Mouse (Mus musculus) spleen, adult 2 months (tissue): ENCODE measurements around the gene Rassf1. TPM values are rescaled to one million over a fixed set of nuclear protein-coding genes. Genes with fewer than 3 reads are reported as not detected.

Experiments used
- DNase-seq, 2 experiments: peaks; one replicate each; pipeline versions ENCODE4 v3.0.0 to v3.0.0-alpha.2; 2012 to 2021; ENCODE audit warnings: low spot score in 2 of 2, low read depth in 1 of 2
- H3K27ac ChIP-seq: fragments of 200-500 bp; 2 replicates; pipeline ENCODE4 v1.5.1; 2012; ENCODE audit warnings: low read length, inconsistent platforms; ENCODE audit not compliant: insufficient read depth
- H3K27me3 ChIP-seq: fragments of 200-500 bp; 2 replicates; pipeline ENCODE4 v1.6.1; 2012; ENCODE audit warnings: mild to moderate bottlenecking, moderate library complexity, low read length, inconsistent platforms; ENCODE audit not compliant: control insufficient read depth, insufficient read depth
- H3K36me3 ChIP-seq: fragments of 200-500 bp; 2 replicates; pipeline ENCODE4 v1.6.1; 2012; ENCODE audit warnings: mild to moderate bottlenecking, low read length, inconsistent platforms; ENCODE audit not compliant: control insufficient read depth, insufficient read depth
- H3K4me1 ChIP-seq: fragments of 200-500 bp; 2 replicates; pipeline ENCODE4 v1.6.1; 2011; ENCODE audit warnings: inconsistent platforms; ENCODE audit not compliant: control insufficient read depth, insufficient read depth, insufficient read length
- H3K4me3 ChIP-seq: fragments of 200-500 bp; 2 replicates; pipeline ENCODE4 v1.5.1; 2011; ENCODE audit warnings: mild to moderate bottlenecking, inconsistent platforms; ENCODE audit not compliant: insufficient read depth, insufficient read length; ENCODE audit errors: extremely low read depth
- CTCF ChIP-seq: fragments of 200-500 bp; IDR thresholded peaks from 2 replicates; pipeline ENCODE4 v1.5.1; 2011; ENCODE audit warnings: mild to moderate bottlenecking, inconsistent platforms; ENCODE audit not compliant: insufficient read depth, insufficient read length, insufficient replicate concordance; ENCODE audit errors: extremely low read depth
- POLR2A ChIP-seq: fragments of 200-500 bp; IDR thresholded peaks from 2 replicates; pipeline ENCODE4 v1.6.1; 2011; ENCODE audit warnings: low read depth, low read length, inconsistent platforms
- WGBS: fragments of 180-500 bp; shearing (Covaris S2); methylation state at CpG from one replicate; pipeline ENCODE4 v1.1.7; 2018; 5-methylcytosine and 5-hydroxymethylcytosine counted together
- polyA plus RNA-seq: library from polyadenylated mRNA; depleted of rRNA; stranded (reverse); fragments of >200 nt; gene quantifications from 2 replicates; pipeline ENCODE4 v1.2.3, GENCODE M21; 2012

The Rassf1 gene
- polyA plus RNA-seq, 1 experiment: 20.9 TPM

- DNase-seq: peak; percentile 65 to 87
- Histone ChIP-seq H3K27ac (no peak overlapping the region), H3K36me3 (no peaks in the 10 kb centered on the region), H3K4me3 (no peak overlapping the region), H3K4me1 (peaks cover 24% of the 10 kb centered on the region), H3K27me3 (no peaks in the 10 kb centered on the region)
- WGBS: 3% methylated on average over 10 of the region's 10 CpGs
- TF ChIP-seq POLR2A (no peak), CTCF (peak; percentile 99)
These were observed 50.8 kb downstream of the Rassf1 start for GRCm38 (mm10) chr9:107602068-107602648.

- Histone ChIP-seq H3K4me3 (no peak overlapping the region), H3K36me3 (no peaks in the 10 kb centered on the region), H3K27me3 (no peaks in the 10 kb centered on the region), H3K27ac (no peak overlapping the region), H3K4me1 (peaks cover 24% of the 10 kb centered on the region)
- 40% methylated on average over 6 of the region's 6 CpGs for WGBS
- TF ChIP-seq CTCF: no peak
- no peak for TF ChIP-seq POLR2A
- peak in 1 of 2 experiments; percentile 52 for DNase-seq
These were observed 51.9 kb downstream of the Rassf1 start for GRCm38 (mm10) chr9:107603251-107603650.

GRCm38 (mm10) chr9:107605041-107605661, 53.8 kb downstream of the Rassf1 start:
- no peaks in the 10 kb centered on the region for H3K36me3 ChIP-seq
- peaks cover 24% of the 10 kb centered on the region for H3K4me1 ChIP-seq
- no peak for DNase-seq
- WGBS: 66% methylated on average over 23 of the region's 23 CpGs
- H3K4me3 ChIP-seq: no peak overlapping the region
- no peaks in the 10 kb centered on the region for H3K27me3 ChIP-seq
- no peak for TF ChIP-seq POLR2A
- TF ChIP-seq CTCF: no peak
- no peak overlapping the region for H3K27ac ChIP-seq

DNA sequence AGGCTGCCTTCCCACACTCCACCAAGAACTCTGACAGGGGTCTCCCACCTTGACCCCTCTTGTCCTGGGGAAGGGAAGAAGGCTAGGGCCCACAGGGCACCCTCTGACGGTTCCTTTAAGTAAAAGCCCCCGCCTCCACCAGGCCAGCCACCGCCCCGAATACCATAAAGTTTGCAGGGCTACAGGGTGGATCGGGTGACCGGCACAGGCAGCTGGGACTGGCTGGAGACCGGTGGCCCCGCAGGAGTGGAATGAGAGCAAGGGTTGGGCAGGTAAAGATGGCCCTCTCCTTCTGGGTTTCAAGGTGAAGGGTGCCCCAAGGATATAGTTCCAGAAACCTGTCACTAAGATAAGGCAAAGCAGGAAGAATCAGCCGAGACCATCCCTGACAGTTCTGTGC, 55.2 kb downstream of the Rassf1 start:
- 80% methylated on average over 9 of the region's 9 CpGs for WGBS
- H3K4me3 ChIP-seq: no peak overlapping the region
- no peaks in the 10 kb centered on the region for H3K27me3 ChIP-seq
- no peak overlapping the region for H3K27ac ChIP-seq
- no peak for TF ChIP-seq CTCF
- no peak for TF ChIP-seq POLR2A
- H3K4me1 ChIP-seq: peaks cover 20% of the 10 kb centered on the region
- DNase-seq: no peak
- no peaks in the 10 kb centered on the region for H3K36me3 ChIP-seq

DNA sequence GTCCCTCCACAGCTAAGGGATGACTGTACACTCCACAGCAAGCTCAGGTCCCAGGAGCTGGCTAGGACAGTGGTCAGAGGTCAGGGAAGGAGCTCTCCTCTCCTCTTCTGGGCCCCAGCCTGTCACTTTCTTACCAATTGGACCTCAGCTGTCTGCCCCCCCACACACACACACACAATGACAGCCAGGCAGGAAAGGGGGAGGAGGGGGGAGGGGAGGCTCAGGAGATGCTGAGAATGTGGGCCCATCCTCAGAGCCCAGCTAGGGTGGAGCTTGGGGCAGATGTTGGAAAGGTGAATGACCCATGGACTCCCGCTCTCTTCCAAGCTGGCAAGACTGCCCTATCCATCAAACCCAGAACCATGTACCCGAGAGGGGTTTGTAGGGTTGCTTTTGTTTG, 55.7 kb downstream of the Rassf1 start:
- H3K27ac ChIP-seq: no peak overlapping the region

GRCm38 (mm10) chr9:107607653-107608245, 56.4 kb downstream of the Rassf1 start:
- DNase-seq: no peak
- 87% methylated on average over 9 of the region's 9 CpGs for WGBS
- Histone ChIP-seq H3K4me1 (peaks cover 13% of the 10 kb centered on the region), H3K36me3 (no peaks in the 10 kb centered on the region), H3K27ac (no peak overlapping the region), H3K4me3 (no peak overlapping the region), H3K27me3 (no peaks in the 10 kb centered on the region)
- no peak for TF ChIP-seq POLR2A
- no peak for TF ChIP-seq CTCF

More for the DNA sequence above, 55.7 kb downstream of the Rassf1 start:
- no peaks in the 10 kb centered on the region for H3K36me3 ChIP-seq
- DNase-seq: no peak
- peaks cover 18% of the 10 kb centered on the region for H3K4me1 ChIP-seq
- TF ChIP-seq CTCF (no peak), POLR2A (no peak)
- 94% methylated on average over 2 of the region's 2 CpGs for WGBS
- no peaks in the 10 kb centered on the region for H3K27me3 ChIP-seq
- H3K4me3 ChIP-seq: no peak overlapping the region
